Mouse (Mus musculus): ENCODE results near the gene Adamtsl5.
A peak's percentile ranks its signal among the peaks of the same experiment; 100 is the strongest.

Adamtsl5 gene

DNA sequence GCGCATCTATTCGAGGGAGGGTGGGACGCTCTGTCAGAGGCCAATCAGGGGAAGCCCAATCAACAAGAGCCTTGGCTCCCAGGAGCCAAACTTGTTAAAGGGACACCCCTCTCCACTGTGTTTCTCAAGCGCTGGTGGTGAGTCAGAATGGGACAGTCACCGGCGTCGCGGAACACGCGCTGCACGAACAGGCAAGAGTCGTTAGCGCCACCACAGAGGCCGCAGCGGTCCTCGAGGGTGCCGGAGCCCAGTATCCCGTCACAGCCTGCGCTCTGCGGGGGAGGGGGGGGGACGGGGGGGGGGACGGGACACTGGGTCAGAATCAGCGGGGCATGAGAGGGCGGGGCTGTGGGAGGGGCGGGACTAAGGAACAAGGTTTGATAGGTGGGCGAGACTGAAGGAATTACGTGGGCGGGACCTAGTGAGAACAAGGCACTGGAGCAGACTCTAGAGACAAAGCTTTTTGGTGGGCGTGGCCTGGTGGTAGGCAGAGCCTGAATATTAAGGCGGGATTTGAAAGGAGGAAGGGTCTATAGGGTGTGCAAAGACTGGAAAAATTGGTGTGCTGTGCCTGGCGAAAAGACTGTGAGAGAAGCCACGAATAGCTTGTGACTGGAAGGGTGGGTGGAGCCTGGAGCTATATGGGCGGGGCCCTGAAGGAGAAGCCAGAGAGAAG, 5.3 kb downstream of the Adamtsl5 start:
- peak; percentile 79 for DNase-seq (ENCODE audit: low read depth, low spot score)

DNA sequence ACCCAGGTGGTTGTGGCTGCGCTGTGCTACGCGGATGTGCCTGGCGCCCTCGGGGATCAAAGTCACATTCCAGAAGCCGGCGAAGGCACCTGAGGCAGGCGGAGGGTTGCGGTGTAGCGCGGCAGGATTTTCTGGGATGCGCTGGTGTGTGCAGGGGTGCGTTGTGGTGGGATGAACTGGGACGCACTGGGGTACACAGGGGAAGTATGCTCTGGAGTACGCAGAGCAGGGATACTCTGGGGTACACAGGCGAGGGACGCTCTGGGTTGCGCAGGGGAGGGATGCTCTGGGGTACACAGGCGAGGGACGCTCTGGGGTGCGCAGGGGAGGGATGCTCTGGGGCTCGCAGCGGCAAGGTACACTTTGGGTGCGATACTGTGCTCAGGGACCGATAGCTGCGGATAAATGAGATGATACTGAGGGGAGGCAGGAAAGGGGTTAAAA, 5.9 kb downstream of the Adamtsl5 start:
- DNase-seq (ENCODE audit: low read depth, low spot score) = no peak

DNA sequence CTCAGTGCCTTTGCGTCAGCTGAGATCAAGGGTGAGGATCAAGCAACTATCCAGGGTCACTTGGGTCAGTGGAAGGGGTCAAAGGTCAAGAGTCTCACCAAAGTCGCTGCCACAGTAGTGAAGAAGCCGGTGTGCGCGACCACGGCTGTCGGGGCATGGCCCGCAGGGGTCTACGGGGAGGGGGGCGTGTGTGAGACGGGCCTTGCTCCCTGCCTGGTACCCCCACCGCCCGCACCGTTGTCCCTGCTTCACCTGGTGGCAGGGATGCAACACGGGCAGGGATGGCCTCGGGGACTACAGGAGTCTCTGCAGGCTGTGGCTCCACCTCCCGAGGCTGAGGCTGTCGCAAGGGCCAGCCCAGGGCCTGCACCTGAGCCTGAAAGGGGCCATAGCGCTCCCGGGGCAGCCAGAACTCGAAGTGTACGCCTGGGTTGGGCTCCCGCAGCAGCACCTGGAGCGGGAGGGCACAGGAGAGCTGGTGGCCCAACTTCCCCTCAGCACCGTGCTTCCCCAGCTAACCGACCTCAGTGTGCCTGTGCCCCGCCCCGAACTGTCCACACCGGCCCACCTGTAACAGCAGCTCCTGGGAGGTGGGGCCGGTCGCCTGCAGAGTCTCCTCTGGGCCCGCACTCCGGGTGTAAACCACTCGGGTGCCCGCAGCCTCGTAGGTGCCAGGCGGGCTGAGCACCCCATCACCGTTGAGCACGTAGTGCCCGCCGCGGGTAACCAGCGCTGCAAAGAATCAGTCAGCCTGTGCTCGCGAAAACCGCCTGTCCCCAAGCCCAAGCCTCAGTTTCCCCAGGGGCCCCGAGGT, 6.5 kb downstream of the Adamtsl5 start:
- no peak for DNase-seq (ENCODE audit: low read depth, low spot score)

DNA sequence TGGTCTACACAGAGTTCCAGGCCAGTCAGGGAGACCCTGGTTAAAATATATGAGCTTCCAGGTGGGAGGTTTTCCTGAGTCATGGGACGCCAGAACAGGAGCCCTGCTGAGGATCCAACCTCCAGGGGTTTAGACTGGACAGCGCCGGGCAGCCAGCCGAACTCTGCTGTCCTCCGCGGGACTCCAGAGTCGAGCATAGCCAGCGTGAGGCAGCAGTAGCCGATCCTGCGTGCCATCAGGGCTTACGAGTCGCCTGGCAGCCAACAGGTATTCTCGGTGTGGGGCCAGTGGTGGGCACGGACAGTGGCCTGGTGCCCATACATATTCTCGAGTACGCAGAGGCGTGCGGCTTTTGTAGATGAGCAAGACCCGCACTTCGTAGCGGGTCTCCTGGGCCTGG, 7.2 kb downstream of the Adamtsl5 start:
- DNase-seq (ENCODE audit: low read depth, low spot score) = no peak

DNA sequence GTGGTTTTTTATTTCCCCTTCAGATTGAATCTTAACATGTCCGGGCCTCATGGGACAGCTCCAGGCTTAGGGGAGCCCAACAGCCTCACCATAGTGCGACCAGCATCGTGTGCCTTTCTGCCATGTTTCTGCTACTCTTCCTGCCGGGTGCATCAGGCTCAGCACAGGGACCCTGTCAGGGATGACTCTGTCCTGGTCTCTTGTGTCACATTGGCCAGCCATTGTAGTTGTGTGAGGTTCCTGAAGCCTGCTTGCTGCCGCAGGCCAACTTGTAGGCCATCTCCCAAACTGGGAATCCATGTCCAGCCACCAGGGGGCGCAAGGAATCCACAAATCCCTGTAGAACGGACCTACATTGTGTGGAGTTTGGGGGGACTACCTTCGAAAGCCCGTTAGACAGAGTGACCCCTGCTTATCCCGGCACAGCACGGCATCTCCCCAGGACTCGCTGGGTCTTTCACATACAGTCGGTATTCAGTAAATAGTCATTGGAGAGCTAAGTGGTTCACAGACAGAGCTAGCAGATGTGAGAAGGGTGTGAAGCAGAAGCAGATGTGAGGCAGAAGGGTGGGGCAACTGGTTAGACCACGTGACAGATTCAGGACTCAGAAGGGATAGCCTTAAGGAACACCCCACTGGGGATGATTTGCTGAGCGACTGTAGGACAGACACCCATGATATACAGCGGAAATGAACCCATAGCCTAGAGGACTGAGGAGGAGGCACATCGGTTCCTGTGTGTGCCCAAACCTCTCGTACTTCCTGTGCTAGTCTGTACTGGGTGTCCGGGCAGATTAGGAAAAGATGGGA, 8.1 kb downstream of the Adamtsl5 start:
- peak; percentile 94 for DNase-seq (ENCODE audit: low read depth, low spot score)

DNA sequence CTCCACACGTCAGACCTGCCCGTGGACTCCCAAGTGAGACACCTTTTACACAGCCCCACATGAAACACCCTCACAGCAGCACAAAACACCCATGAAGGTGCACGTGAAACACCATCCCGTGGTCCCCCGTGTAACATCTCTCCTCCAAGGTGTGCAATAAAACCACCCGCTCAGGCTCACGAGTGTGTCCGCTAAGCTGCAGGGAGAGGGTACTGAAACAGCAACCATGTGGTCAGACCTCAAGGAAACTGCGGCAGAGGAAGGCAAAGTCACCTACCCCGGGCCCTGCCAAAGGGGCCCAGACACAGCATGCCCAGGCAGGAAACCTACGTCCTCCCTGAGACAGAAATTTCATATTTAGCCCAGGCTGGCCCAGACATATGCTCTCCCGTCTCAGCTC, 11.9 kb downstream of the Adamtsl5 start:
- DNase-seq (ENCODE audit: low read depth, low spot score) = no peak

DNA sequence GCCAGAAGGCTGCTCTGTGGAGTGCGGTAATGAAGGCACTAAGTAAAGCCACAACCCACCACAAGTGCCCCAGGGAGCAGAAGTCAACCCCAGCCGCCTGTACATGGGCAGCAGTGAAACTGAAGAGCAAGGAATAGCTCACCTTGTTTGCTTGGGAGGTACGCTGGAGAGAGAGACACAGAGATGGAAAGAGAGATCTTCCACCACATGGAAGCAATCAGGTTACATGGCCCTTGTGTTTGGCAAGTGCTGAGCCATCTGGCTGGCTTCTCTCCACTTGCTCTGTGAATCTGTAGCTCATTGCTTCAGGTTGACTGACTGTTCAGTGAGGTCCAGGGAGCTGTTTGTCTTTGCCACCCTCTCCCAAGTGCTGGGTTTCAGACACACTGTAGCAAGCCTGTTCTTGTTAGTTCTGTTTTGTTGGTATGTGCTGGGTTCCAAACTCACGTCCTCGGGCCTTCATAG, 15.7 kb downstream of the Adamtsl5 start:
- peak; percentile 93 for DNase-seq (ENCODE audit: low read depth, low spot score)

DNA sequence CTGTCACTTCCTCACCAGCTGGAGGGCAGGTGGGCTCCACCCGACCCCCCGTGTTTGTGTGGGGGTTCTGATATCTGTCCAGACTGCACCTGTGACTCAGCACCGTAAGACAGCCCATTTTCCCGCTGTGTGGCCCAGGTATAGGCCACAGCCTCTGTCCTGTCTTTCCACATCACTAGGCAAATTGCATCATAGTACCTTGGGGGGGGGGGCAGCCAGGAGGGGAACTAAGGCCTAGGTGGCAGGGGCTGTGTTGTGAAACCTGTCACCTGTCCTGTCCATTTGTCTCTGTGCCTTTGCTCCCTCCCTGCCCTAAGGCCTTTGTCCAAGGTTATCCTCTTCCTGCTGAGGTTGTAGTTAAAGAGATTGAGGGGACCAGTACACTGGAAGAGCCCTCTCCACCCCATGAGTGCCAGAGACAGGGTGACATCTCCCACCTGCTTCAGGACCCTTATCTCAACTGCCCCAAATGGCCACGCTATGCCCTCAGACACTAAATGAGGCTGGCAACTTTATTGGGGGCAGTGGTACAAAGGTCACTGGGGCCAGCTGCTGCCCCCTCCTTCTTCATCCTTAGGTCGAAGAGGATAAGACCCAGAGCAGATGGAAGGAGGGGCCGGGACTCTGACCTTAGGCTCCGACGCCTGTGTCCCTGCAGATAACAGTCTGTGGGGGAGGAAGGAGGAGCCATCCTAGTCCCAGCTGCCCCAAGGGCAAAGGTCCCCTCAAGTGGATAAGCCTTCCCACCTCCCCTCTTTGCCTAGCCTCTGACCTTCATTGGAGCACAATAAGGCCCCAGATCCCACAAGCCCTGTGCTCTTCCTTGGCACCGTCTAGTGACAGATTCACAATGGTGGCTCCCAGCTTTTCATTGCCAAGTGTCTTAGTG, 16.3 kb downstream of the Adamtsl5 start:
- peak; percentile 83 for DNase-seq (ENCODE audit: low read depth, low spot score)

DNA sequence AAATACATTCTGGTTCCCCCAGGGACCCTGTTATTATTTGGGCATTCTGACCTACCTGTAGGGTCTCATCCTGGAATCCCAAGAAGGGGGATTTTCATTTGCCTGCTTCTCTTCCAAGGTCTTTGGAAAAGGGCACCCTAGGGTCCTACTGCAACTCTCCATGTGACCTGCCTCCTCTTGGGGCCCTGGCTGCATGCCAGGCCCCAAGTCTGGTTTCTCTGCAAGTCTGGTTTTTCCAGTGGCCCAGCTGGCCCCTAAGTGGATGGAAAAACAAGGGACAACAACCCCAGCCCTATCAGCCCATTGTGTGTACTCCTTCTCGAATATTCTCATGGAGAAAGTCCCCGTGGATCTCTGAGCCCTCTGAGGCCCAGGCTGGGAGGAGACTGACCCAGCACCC, 17.3 kb downstream of the Adamtsl5 start:
- DNase-seq (ENCODE audit: low read depth, low spot score) = no peak

DNA sequence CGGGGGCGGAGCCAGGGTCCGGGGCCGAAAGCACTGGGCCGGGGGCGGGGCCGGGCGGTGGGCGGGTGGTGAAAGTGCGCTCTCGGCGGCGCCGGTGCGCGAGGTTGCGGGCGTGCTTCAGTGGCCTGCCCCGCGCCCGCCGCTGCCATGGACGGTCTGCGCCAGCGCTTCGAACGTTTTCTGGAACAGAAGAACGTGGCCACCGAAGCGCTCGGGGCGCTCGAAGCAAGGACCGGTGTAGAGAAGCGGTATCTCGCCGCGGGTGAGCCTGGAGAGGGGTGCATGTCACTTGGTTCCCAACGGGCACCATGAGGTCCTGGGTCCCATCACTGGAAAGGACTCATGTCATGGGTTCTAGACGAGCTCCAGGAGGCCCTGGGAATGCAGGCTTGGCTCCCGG, 18.1 kb downstream of the Adamtsl5 start:
- no peak for DNase-seq (ENCODE audit: low read depth, low spot score)

DNA sequence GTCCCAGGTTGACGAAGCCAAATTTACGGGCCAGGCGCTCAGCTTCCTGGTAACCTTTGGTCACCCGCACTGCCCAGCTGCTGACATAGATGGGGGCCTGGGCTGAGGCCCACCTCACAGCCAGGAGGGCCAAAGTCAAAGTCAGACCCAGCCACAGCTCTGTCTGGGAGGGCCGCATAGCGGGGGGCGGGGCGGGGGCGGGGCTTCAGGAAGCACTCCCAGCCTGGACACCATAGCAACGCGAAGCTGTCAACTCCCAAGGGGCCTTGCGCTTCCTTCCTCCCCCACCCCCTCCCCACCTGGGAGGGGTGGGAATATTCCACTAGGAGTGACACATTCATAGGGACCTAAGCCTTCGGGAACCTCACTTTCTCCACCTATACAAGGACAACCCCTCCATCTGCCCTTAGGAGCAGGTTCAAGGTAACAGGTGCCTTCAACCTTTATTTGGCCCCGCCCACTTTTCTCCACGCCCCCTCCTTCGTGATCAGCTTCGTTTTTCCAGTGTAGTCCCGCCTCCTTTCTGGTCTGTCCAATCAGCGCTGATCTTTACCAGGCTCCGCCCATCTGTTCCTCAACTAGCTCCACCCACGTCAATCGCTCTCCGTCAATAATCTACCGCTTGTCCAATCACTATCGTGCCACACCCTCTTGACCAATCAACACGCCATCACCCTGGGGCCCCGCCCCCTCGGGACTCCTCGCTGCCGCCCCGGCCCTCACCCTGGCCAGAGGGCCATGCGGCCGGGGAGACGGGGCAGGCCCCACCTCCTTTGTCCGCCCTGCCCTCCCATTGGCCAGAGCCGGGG, 18.7 kb downstream of the Adamtsl5 start, which contains the start of the genes Pcsk4 and Reep6:
Gene Pcsk4, minus strand, starts transcription at position 226 of the 809 bp plus-strand sequence.
Gene Reep6, plus strand, starts transcription at position 681 of the 809 bp plus-strand sequence.
- DNase-seq (ENCODE audit: low read depth, low spot score) = peak; percentile 98

DNA sequence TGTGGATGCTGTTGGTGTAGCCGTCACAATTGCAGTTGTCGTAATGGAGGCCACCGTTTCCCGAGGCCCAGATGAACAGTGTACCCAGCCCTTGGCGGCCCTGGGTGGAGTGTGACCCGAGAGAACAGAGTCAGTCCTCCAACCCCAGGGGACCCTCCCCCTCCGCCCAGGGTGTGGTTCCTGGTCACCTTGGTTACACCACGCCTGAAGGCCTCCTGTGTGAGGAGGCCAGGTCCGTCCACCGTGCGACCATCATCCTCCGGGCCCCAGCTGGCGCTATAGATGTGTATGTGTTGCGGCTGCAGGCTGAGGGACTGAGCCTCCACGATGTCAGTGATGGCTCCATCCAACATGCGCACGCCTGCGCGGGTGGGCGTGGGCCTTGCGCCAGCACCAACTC, 23.2 kb downstream of the Adamtsl5 start:
- no peak for DNase-seq (ENCODE audit: low read depth, low spot score)

DNA sequence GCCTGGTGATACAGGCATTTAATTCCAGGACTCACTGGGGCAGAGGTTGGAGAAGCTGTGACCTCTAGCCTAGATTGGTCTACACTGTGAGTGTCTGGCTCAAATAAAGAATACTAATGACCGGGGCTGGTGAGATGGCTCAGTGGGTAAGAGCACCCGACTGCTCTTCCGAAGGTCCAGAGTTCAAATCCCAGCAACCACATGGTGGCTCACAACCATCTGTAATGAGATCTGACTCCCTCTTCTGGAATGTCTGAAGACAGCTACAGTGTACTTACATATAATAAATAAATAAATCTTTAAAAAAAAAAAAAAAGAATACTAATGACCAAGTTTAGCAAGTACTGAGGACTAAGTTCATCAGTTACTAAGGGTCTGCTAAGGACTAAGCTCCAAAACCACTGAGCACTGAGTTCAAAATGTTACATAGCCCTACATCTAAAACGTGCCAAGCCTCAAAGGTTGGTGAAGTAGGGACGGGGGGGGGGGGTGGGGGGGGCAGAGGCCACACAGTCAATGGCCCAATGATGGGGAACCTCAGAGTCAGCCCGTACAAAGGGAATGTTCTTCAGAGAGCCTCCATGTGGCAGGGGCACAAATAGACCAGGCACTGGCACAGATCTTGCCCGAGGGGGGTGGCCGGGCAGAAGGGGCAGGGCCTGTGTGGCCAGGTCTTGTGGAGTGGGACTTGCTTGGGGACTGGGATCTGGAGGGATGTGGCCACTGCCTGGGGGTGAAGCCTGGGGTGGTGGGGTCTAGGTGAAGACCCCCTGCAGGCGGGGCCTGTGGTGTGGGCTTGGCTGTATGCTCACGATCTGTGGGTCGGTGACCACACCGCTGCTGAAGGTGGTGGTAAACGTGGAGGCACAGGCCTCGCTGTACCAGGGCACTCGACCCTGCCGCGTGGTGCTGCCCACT, 23.8 kb downstream of the Adamtsl5 start:
- DNase-seq (ENCODE audit: low read depth, low spot score) = no peak

DNA sequence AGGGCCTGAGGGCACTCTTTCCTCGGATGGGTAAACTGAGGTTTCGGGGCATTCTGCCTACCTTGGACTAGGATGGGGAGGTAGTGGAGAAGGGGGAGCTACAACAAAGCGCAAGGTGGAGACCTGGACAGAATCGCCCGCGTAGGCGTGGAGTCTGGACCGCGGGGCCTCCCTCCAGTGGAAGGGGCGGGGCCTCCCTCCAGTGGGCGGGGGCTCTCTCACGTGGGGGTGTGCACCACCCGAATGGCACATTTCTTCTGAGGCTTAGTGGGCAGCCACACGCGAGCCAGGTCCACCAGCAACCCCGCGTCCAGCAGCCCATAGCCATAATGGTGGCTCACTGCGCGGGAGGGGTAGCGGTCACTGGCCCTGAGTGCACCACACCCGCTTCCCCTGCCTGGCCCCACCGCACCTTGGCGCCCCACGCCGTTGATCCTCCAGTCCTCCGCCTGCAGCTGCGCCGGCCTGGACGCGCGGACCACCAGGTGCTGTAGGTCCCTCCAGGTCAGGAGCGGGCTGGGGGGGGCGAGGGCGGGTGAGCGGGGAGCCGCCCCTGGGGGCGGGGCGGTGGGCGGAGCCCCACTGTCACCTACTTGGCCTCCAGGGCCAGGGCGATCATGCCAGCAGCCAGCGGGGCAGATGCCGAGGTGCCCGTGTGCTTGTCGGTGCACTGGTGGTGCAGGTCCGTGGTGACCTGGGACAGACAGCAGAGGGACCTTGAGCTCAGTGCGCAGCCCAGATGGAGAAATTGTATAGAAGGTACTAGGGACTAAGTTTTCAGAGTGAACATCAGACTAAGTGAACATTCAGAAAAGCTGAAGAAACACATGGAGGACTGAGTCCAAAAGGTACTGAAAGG, 24.7 kb downstream of the Adamtsl5 start:
- DNase-seq (ENCODE audit: low read depth, low spot score) = peak; percentile 74

DNA sequence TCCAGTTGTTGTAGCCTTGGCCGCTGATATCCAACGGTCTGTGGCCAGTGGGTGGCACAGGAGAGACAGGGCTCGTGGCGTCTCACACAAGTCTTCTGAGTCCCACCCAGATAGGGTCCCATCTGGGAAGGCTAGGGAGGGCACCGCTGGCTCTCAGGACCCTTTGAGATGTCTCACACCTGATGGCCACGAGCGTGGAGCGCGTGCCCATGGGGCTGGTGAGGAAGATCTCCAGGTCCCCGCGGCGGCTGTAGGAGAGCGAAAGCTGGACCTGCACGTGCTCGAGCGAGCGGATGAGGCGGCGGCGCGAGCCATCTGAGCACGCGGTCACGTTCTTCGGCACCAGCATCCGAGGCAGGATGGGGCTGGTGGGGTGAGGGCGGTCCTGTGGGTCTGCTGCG, 25.4 kb downstream of the Adamtsl5 start:
- peak; percentile 40 for DNase-seq (ENCODE audit: low read depth, low spot score)

DNA sequence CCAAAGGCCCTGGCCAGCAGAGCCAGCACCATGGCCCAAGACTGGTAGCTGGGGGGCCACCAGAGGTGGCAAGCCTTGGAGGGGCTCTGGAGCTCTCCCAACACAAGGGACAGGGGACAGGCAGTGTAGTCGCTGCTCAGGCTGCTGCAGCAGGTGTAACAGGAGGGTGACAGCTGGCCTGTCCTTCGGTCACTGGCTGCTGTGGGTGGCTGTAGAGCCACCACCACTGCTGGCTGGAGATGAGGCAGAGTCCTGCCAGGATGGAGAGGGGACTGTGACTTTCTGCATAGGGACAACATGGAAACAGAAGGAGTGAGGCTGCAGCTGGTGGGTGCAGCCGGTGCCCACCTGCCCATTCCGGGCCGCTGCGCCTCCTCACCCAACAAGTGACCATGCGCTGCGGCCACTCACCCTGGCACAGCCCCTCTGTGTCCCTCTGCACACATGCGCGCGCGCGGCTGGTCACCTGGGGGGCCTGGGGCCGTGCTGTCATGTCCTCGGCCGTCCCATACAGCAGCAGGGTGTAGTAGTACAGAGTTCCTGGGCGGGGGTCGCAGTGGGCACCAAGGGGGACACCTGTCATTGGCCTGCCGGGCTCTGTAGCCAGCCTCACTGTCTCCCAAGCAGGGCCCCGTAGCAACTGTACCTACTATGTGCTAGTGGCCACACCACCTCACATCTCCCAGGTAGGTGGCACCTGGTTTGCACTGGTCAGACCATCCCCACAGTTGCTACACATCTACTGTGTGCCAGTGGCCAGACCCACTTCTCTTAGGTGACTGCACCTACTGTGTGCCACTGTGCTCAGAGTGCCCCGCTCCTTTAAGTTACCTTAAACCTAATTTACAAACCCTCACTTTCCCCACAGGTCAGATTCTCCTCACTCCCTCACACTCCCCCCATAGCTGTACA, 26.3 kb downstream of the Adamtsl5 start:
- no peak for DNase-seq (ENCODE audit: low read depth, low spot score)

Measured in brain, adult 2 months (tissue).